Mouse (Mus musculus) left cerebral cortex, adult 11 months (tissue): ENCODE data around the gene Neu1.
"Not testable (repeated sequence)": the region's sequence is repeated elsewhere in the genome, so short reads cannot be mapped to it uniquely, and the experiment has no call there.

ENCODE experiments used
- DNase-seq: peaks from one replicate; pipeline ENCODE4 v3.0.0; 2022; ENCODE audit warnings: low spot score

The Neu1 gene

GRCm38 (mm10) chr17:34969822-34970221 lies 38.8 kb downstream of the Neu1 start, which contains the start of gene Gm20481:
TSS of gene Gm20481 (plus strand) at chr17:34969912.
- not testable (repeated sequence) for DNase-seq

GRCm38 (mm10) chr17:34970850-34971249 lies 39.8 kb downstream of the Neu1 start:
- not testable (repeated sequence) for DNase-seq

- DNase-seq = not testable (repeated sequence)
Observed at GRCm38 (mm10) chr17:34971694-34972068, 40.6 kb downstream of the Neu1 start.

GRCm38 (mm10) chr17:34972069-34972749 lies 41.2 kb downstream of the Neu1 start, which contains the start of the genes Hspa1a and Hspa1l:
TSS of gene Hspa1a (minus strand) at chr17:34972156.
TSS of gene Hspa1l (plus strand) at chr17:34972703.
- DNase-seq = peak; percentile 74

GRCm38 (mm10) chr17:34975581-34976492 lies 44.8 kb downstream of the Neu1 start:
- no peak for DNase-seq

- DNase-seq = no peak
Observed at GRCm38 (mm10) chr17:34977000-34977399, 45.9 kb downstream of the Neu1 start.

GRCm38 (mm10) chr17:34978239-34978638 lies 47.2 kb downstream of the Neu1 start:
- no peak for DNase-seq

- DNase-seq = no peak
Observed at GRCm38 (mm10) chr17:34979631-34980030, 48.6 kb downstream of the Neu1 start.

- no peak for DNase-seq
Observed at GRCm38 (mm10) chr17:34980655-34981054, 49.6 kb downstream of the Neu1 start.

- peak; percentile 85 for DNase-seq
Observed at GRCm38 (mm10) chr17:34981690-34982180, 50.7 kb downstream of the Neu1 start, which contains the start of gene Lsm2. TSS of gene Lsm2 (plus strand) at chr17:34981862.

GRCm38 (mm10) chr17:34982328-34982727 lies 51.3 kb downstream of the Neu1 start:
- DNase-seq = no peak

- DNase-seq = no peak
Observed at GRCm38 (mm10) chr17:34984218-34984617, 53.2 kb downstream of the Neu1 start.
